Mouse (Mus musculus): Measurements from ENCODE around the gene Gm28230. TPM values are rescaled to one million over a fixed set of nuclear protein-coding genes. Genes with fewer than 3 reads are reported as not detected.

Gm28230 gene
- total and polyA plus RNA-seq, 2 experiments from 2014 or later, result not detected

GRCm38 (mm10) chr2:74781386-74781785 is 54.9 kb downstream of the Gm28230 start:
- no peak overlapping the region for H3K4me3 ChIP-seq (ENCODE audit: low read depth, low read length)
- no peaks in the 10 kb centered on the region for H3K4me1 ChIP-seq (ENCODE audit: insufficient read depth, low read length)
- ATAC-seq (ENCODE audit: low FRiP score) (no peak), DNase-seq (ENCODE audit: low spot score) (no peak)
- H3K9ac ChIP-seq (replicated peaks; ENCODE audit: low read length, poor library complexity, severe bottlenecking), result no peak overlapping the region
- WGBS, result 88% methylated on average over 5 of the region's 5 CpGs
- no peaks in the 10 kb centered on the region for H3K9me3 ChIP-seq (ENCODE audit: low read length)
- H3K4me2 ChIP-seq (ENCODE audit: low read depth, low read length, poor library complexity, severe bottlenecking), result no peak overlapping the region
- no peaks in the 10 kb centered on the region for H3K27me3 ChIP-seq (ENCODE audit: insufficient read depth, low read length)
- H3K27ac ChIP-seq (ENCODE audit: low read depth, low read length), result no peak overlapping the region
- TF ChIP-seq CTCF (IDR thresholded peaks at IDR 0.05), result no peak
- no peaks in the 10 kb centered on the region for H3K36me3 ChIP-seq (ENCODE audit: insufficient read depth, low read length)

DNA sequence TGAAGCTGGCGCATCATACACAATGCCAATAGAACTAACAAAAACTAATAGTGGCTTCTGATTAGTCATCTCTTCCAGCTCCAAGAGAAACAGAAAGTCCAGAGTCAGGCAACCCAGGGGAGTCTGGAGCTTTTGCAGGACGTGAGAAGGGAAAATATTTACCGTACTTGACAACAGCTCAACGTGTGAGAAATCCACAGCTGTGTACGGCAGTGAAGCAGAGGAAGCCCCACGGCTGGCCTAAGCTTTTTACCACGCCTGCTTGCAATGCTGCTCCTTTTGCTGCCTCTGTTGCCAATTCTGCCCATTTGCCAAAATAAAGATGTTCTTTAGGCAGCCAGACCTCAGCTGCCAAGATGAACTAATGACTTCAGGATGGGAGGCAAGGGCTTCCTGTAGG is 69.0 kb downstream of the Gm28230 start:
- ATAC-seq (ENCODE audit: low FRiP score), result no peak

More for the DNA sequence above, 69.0 kb downstream of the Gm28230 start:
- no peak overlapping the region for H3K4me2 ChIP-seq (ENCODE audit: low read depth, low read length, poor library complexity, severe bottlenecking)
- H3K27ac ChIP-seq (ENCODE audit: low read depth, low read length), result no peak overlapping the region
- H3K4me3 ChIP-seq (ENCODE audit: low read depth, low read length), result no peak overlapping the region
- no peak overlapping the region for H3K9ac ChIP-seq (replicated peaks; ENCODE audit: low read length, poor library complexity, severe bottlenecking)
- peak; percentile 30 for DNase-seq (ENCODE audit: low spot score)
- H3K36me3 ChIP-seq (ENCODE audit: insufficient read depth, low read length), result no peaks in the 10 kb centered on the region
- H3K4me1 ChIP-seq (ENCODE audit: insufficient read depth, low read length), result no peaks in the 10 kb centered on the region
- H3K9me3 ChIP-seq (ENCODE audit: low read length), result no peaks in the 10 kb centered on the region
- TF ChIP-seq CTCF (IDR thresholded peaks at IDR 0.05), result no peak
- no peaks in the 10 kb centered on the region for H3K27me3 ChIP-seq (ENCODE audit: insufficient read depth, low read length)
- 55% methylated on average over 7 of the region's 7 CpGs for WGBS

MicroRNA genes within 50 kb of the gene (microRNA counts, 519-probe panel; counts per million panel counts)
- microRNA mmu-miR-10b, result 528 counts per million, percentile 58 among the panel's probes with 10 or more counts

Small RNAs within 50 kb of the gene (microRNA-seq; reads per million reads assigned to microRNA genes)
- gene Gm44463 (ENCODE audit: borderline number of aligned reads) (not detected), gene Mir10b (ENCODE audit: borderline number of aligned reads) (436 reads per million, percentile 63 among the genes with 10 or more reads in this experiment)

Other genes with a start within 250 kb of the Gm28230 start
- 54.6 and 76.0 TPM in 2 replicates for gene Lnpk, start 147.3 kb upstream of the Gm28230 start, total RNA-seq (2014; rRNA removed)
- 35.2 and 40.2 TPM in 2 replicates for gene Lnpk, start 147.3 kb upstream of the Gm28230 start, polyA plus RNA-seq (2015; fragmentation: Nextera tagmentation; extraction: Ambion mirVana)
- 4.2 and 6.4 TPM in 2 replicates for gene Evx2, start 67.2 kb upstream of the Gm28230 start, total RNA-seq (2014; rRNA removed)
- 0.33 and 0.42 TPM in 2 replicates for gene Evx2, start 67.2 kb upstream of the Gm28230 start, polyA plus RNA-seq (2015; fragmentation: Nextera tagmentation; extraction: Ambion mirVana)
- gene Hoxd13, start 58.4 kb upstream of the Gm28230 start, total RNA-seq (2014; rRNA removed), result 0.19 TPM in 1 of 2 replicates, not detected in the other
- gene Hoxd13, start 58.4 kb upstream of the Gm28230 start, polyA plus RNA-seq (2015; fragmentation: Nextera tagmentation; extraction: Ambion mirVana), result not detected in 2 replicates
- not detected in 2 replicates for gene Hoxd12, start 51.7 kb upstream of the Gm28230 start, total RNA-seq (2014; rRNA removed)
- not detected in 2 replicates for gene Hoxd12, start 51.7 kb upstream of the Gm28230 start, polyA plus RNA-seq (2015; fragmentation: Nextera tagmentation; extraction: Ambion mirVana)
- not detected in 2 replicates for gene Hoxd11, start 47.2 kb upstream of the Gm28230 start, total RNA-seq (2014; rRNA removed)
- gene Hoxd11, start 47.2 kb upstream of the Gm28230 start, polyA plus RNA-seq (2015; fragmentation: Nextera tagmentation; extraction: Ambion mirVana), result not detected in 2 replicates
- gene Hoxd10, start 34.8 kb upstream of the Gm28230 start, total RNA-seq (2014; rRNA removed), result 0.22 TPM in 1 of 2 replicates, not detected in the other
- gene Hoxd10, start 34.8 kb upstream of the Gm28230 start, polyA plus RNA-seq (2015; fragmentation: Nextera tagmentation; extraction: Ambion mirVana), result not detected in 2 replicates
- not detected in 2 replicates for gene Hoxd9, start 29.0 kb upstream of the Gm28230 start, total RNA-seq (2014; rRNA removed)
- not detected in 2 replicates for gene Hoxd9, start 29.0 kb upstream of the Gm28230 start, polyA plus RNA-seq (2015; fragmentation: Nextera tagmentation; extraction: Ambion mirVana)
- gene Hoxd8, start 22.1 kb upstream of the Gm28230 start, total RNA-seq (2014; rRNA removed), result 0.05 TPM in 1 of 2 replicates, not detected in the other
- not detected in 2 replicates for gene Hoxd8, start 22.1 kb upstream of the Gm28230 start, polyA plus RNA-seq (2015; fragmentation: Nextera tagmentation; extraction: Ambion mirVana)
- 11.6 TPM in 1 of 2 replicates, not detected in the other for gene Hoxd3, start 14.8 kb upstream of the Gm28230 start, total RNA-seq (2014; rRNA removed)
- gene Hoxd3, start 14.8 kb upstream of the Gm28230 start, polyA plus RNA-seq (2015; fragmentation: Nextera tagmentation; extraction: Ambion mirVana), result not detected in 2 replicates
- gene Hoxd4, start 14.8 kb upstream of the Gm28230 start, total RNA-seq (2014; rRNA removed), result 1.2 TPM in 1 of 2 replicates, not detected in the other
- not detected in 2 replicates for gene Hoxd4, start 14.8 kb upstream of the Gm28230 start, polyA plus RNA-seq (2015; fragmentation: Nextera tagmentation; extraction: Ambion mirVana)
- gene Hoxd1, start 36.3 kb downstream of the Gm28230 start, total RNA-seq (2014; rRNA removed), result not detected in 2 replicates
- not detected in 2 replicates for gene Hoxd1, start 36.3 kb downstream of the Gm28230 start, polyA plus RNA-seq (2015; fragmentation: Nextera tagmentation; extraction: Ambion mirVana)
- 114 and 125 TPM in 2 replicates for gene Mtx2, start 99.1 kb downstream of the Gm28230 start, total RNA-seq (2014; rRNA removed)
- gene Mtx2, start 99.1 kb downstream of the Gm28230 start, polyA plus RNA-seq (2015; fragmentation: Nextera tagmentation; extraction: Ambion mirVana), result 146 and 151 TPM in 2 replicates